Mouse (Mus musculus): ENCODE data around the gene Hist1h1t. TPM values are rescaled to one million over a fixed set of nuclear protein-coding genes. Genes with fewer than 3 reads are reported as not detected.

Hist1h1t gene
- polyA plus RNA-seq, 1 experiment = not detected

- TF ChIP-seq CTCF (IDR thresholded peaks at IDR 0.05; ENCODE audit: borderline replicate concordance, insufficient read depth, low read depth, low read length) = no peak
- no peak for TF ChIP-seq POLR2A (IDR thresholded peaks at IDR 0.05; ENCODE audit: borderline replicate concordance, insufficient read depth, low read length)
- H3K27me3 ChIP-seq (ENCODE audit: control insufficient read depth, insufficient read depth, low read length) = no peaks in the 10 kb centered on the region
- WGBS = 9% methylated on average over 15 of the region's 15 CpGs
- H3K4me1 ChIP-seq (ENCODE audit: control insufficient read depth, insufficient read depth, low read length) = peaks cover 5% of the 10 kb centered on the region; the same call in 1 of the 2 replicates
- H3K4me3 ChIP-seq (replicated peaks; ENCODE audit: insufficient read depth, low read depth, low read length) = no peak overlapping the region
- DNase-seq = no peak
- H3K27ac ChIP-seq (ENCODE audit: insufficient read depth, low read length) = no peak overlapping the region
These were observed 10.3 kb upstream of the Hist1h1t start for GRCm38 (mm10) chr13:23685121-23685861.

GRCm38 (mm10) chr13:23685966-23686365 lies 9.6 kb upstream of the Hist1h1t start:
- H3K27me3 ChIP-seq (ENCODE audit: control insufficient read depth, insufficient read depth, low read length) = no peaks in the 10 kb centered on the region
- no peak overlapping the region for H3K4me3 ChIP-seq (replicated peaks; ENCODE audit: insufficient read depth, low read depth, low read length)
- WGBS = 17% methylated on average over 4 of the region's 4 CpGs
- H3K27ac ChIP-seq (ENCODE audit: insufficient read depth, low read length) = no peak overlapping the region
- H3K4me1 ChIP-seq (ENCODE audit: control insufficient read depth, insufficient read depth, low read length) = peaks cover 5% of the 10 kb centered on the region; the same call in 1 of the 2 replicates
- no peak for DNase-seq
- TF ChIP-seq POLR2A (IDR thresholded peaks at IDR 0.05; ENCODE audit: borderline replicate concordance, insufficient read depth, low read length) (no peak), CTCF (IDR thresholded peaks at IDR 0.05; ENCODE audit: borderline replicate concordance, insufficient read depth, low read depth, low read length) (no peak)

- no peak overlapping the region for H3K27ac ChIP-seq (ENCODE audit: insufficient read depth, low read length)
- peaks cover 5% of the 10 kb centered on the region; the same call in 1 of the 2 replicates for H3K4me1 ChIP-seq (ENCODE audit: control insufficient read depth, insufficient read depth, low read length)
- DNase-seq = no peak
- 87% methylated on average over 4 of the region's 4 CpGs for WGBS
- TF ChIP-seq POLR2A (IDR thresholded peaks at IDR 0.05; ENCODE audit: borderline replicate concordance, insufficient read depth, low read length) (no peak), CTCF (IDR thresholded peaks at IDR 0.05; ENCODE audit: borderline replicate concordance, insufficient read depth, low read depth, low read length) (no peak)
- no peak overlapping the region for H3K4me3 ChIP-seq (replicated peaks; ENCODE audit: insufficient read depth, low read depth, low read length)
- H3K27me3 ChIP-seq (ENCODE audit: control insufficient read depth, insufficient read depth, low read length) = no peaks in the 10 kb centered on the region
These were observed 8.4 kb upstream of the Hist1h1t start for GRCm38 (mm10) chr13:23687181-23687580.

- H3K4me3 ChIP-seq (replicated peaks; ENCODE audit: insufficient read depth, low read depth, low read length) = no peak overlapping the region
- TF ChIP-seq POLR2A (IDR thresholded peaks at IDR 0.05; ENCODE audit: borderline replicate concordance, insufficient read depth, low read length) (no peak), CTCF (IDR thresholded peaks at IDR 0.05; ENCODE audit: borderline replicate concordance, insufficient read depth, low read depth, low read length) (no peak)
- 95% methylated on average over 7 of the region's 7 CpGs for WGBS
- no peak for DNase-seq
- peaks cover 5% of the 10 kb centered on the region; the same call in 1 of the 2 replicates for H3K4me1 ChIP-seq (ENCODE audit: control insufficient read depth, insufficient read depth, low read length)
- no peaks in the 10 kb centered on the region for H3K27me3 ChIP-seq (ENCODE audit: control insufficient read depth, insufficient read depth, low read length)
- no peak overlapping the region for H3K27ac ChIP-seq (ENCODE audit: insufficient read depth, low read length)
These were observed 7.7 kb upstream of the Hist1h1t start for GRCm38 (mm10) chr13:23687907-23688306.

- no peaks in the 10 kb centered on the region for H3K27me3 ChIP-seq (ENCODE audit: control insufficient read depth, insufficient read depth, low read length)
These were observed 6.7 kb upstream of the Hist1h1t start for GRCm38 (mm10) chr13:23688956-23689355.

GRCm38 (mm10) chr13:23689459-23689858 lies 6.2 kb upstream of the Hist1h1t start:
- no peak for DNase-seq
- 75% methylated on average over 2 of the region's 2 CpGs for WGBS
- Histone ChIP-seq H3K27me3 (ENCODE audit: control insufficient read depth, insufficient read depth, low read length) (no peaks in the 10 kb centered on the region), H3K4me1 (ENCODE audit: control insufficient read depth, insufficient read depth, low read length) (peaks cover 2% of the 10 kb centered on the region; the same call in 1 of the 2 replicates), H3K27ac (ENCODE audit: insufficient read depth, low read length) (no peak overlapping the region), H3K4me3 (replicated peaks; ENCODE audit: insufficient read depth, low read depth, low read length) (no peak overlapping the region)
- TF ChIP-seq POLR2A (IDR thresholded peaks at IDR 0.05; ENCODE audit: borderline replicate concordance, insufficient read depth, low read length) (no peak), CTCF (IDR thresholded peaks at IDR 0.05; ENCODE audit: borderline replicate concordance, insufficient read depth, low read depth, low read length) (no peak)

More at GRCm38 (mm10) chr13:23688956-23689355, 6.7 kb upstream of the Hist1h1t start:
- Histone ChIP-seq H3K4me3 (replicated peaks; ENCODE audit: insufficient read depth, low read depth, low read length) (no peak overlapping the region), H3K27ac (ENCODE audit: insufficient read depth, low read length) (no peak overlapping the region), H3K4me1 (ENCODE audit: control insufficient read depth, insufficient read depth, low read length) (peaks cover 2% of the 10 kb centered on the region; the same call in 1 of the 2 replicates)
- 94% methylated on average over 2 of the region's 2 CpGs for WGBS
- DNase-seq = no peak
- TF ChIP-seq POLR2A (IDR thresholded peaks at IDR 0.05; ENCODE audit: borderline replicate concordance, insufficient read depth, low read length) = no peak
- no peak for TF ChIP-seq CTCF (IDR thresholded peaks at IDR 0.05; ENCODE audit: borderline replicate concordance, insufficient read depth, low read depth, low read length)

- no peak for DNase-seq
- no peaks in the 10 kb centered on the region for H3K4me1 ChIP-seq (ENCODE audit: control insufficient read depth, insufficient read depth, low read length)
- no peak overlapping the region for H3K27ac ChIP-seq (ENCODE audit: insufficient read depth, low read length)
- 85% methylated on average over 6 of the region's 6 CpGs for WGBS
- TF ChIP-seq POLR2A (IDR thresholded peaks at IDR 0.05; ENCODE audit: borderline replicate concordance, insufficient read depth, low read length) = no peak
- TF ChIP-seq CTCF (IDR thresholded peaks at IDR 0.05; ENCODE audit: borderline replicate concordance, insufficient read depth, low read depth, low read length) = no peak
- H3K27me3 ChIP-seq (ENCODE audit: control insufficient read depth, insufficient read depth, low read length) = no peaks in the 10 kb centered on the region
- no peak overlapping the region for H3K4me3 ChIP-seq (replicated peaks; ENCODE audit: insufficient read depth, low read depth, low read length)
These were observed 1.7 kb upstream of the Hist1h1t start for GRCm38 (mm10) chr13:23693856-23694440.

- Histone ChIP-seq H3K4me3 (replicated peaks; ENCODE audit: insufficient read depth, low read depth, low read length) (no peak overlapping the region), H3K4me1 (ENCODE audit: control insufficient read depth, insufficient read depth, low read length) (no peaks in the 10 kb centered on the region), H3K27ac (ENCODE audit: insufficient read depth, low read length) (no peak overlapping the region), H3K27me3 (ENCODE audit: control insufficient read depth, insufficient read depth, low read length) (no peaks in the 10 kb centered on the region)
- 96% methylated on average over 9 of the region's 9 CpGs for WGBS
- DNase-seq = no peak
- TF ChIP-seq CTCF (IDR thresholded peaks at IDR 0.05; ENCODE audit: borderline replicate concordance, insufficient read depth, low read depth, low read length) (no peak), POLR2A (IDR thresholded peaks at IDR 0.05; ENCODE audit: borderline replicate concordance, insufficient read depth, low read length) (no peak)
These were observed 658 bp upstream of the Hist1h1t start for GRCm38 (mm10) chr13:23694956-23695355.
